Mouse (Mus musculus) kidney, postnatal 36 days (tissue): ENCODE data around the gene 4932438A13Rik.

ENCODE experiments used
- DNase-seq, 2 experiments: peaks; one replicate each; pipeline ENCODE4 v3.0.0; 2021 to 2022; ENCODE audit warnings: mixed read lengths in 2 of 2

The 4932438A13Rik gene

DNA sequence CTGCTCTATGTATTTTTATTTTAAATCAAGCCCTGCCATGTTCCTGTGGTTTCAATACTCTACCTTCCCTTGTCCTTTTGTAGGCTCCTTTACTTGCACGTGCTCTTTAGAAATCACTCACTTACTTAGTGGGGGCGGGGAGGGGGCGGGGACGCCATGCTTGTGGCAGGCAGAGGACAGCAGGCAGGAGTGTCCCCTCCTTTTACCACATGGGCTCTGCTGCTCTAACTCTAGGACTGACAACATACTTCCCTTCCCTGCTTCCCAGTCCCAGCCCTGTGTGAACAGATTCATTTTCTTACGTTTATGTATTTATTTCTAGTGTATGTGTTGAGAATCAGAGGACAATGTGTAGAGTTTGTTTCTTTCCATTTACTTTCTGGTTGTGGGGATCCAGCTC is 78.7 kb downstream of the 4932438A13Rik start:
- DNase-seq, result no peak

DNA sequence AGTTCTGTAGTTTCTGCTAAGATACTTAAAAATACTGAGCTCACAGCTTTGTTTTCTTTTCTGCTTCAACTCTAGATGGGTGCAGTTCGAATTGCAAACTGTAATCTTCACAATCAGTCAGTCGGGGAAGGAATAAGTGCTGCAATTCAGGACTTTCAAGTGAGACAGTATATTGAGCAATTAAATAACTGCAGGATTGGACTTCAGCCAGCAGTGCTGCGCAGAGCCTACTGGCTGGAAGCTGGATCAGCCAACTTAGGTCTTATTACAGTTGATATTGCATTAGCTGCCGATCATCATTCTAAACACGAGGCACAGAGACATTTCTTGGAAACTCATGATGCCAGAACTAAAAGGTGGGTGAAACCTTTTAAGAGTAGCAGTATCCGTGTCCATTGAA is 79.2 kb downstream of the 4932438A13Rik start:
- DNase-seq, result no peak

GRCm38 (mm10) chr3:36943706-36944105 is 80.8 kb downstream of the 4932438A13Rik start:
- no peak for DNase-seq

DNA sequence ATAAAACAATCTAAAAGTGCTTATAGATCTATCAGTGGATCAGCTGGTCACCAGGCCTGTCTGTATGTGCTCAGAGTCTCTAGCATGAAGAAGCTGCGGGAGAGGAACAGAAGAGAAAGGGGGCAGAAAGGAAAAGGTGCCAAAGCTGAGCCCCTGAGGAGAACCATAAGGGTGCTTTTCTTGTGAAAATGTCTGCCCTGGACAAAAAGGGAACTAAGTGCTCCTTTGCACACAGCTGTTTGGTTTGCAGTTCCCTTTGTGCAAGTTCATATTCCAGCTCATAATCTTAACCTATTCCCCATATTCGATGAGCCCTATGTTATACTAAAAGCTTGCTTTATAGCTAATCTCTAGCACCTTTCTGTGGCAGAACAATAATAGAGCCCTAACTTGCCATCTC is 175.1 kb downstream of the 4932438A13Rik start:
- DNase-seq, result no peak

DNA sequence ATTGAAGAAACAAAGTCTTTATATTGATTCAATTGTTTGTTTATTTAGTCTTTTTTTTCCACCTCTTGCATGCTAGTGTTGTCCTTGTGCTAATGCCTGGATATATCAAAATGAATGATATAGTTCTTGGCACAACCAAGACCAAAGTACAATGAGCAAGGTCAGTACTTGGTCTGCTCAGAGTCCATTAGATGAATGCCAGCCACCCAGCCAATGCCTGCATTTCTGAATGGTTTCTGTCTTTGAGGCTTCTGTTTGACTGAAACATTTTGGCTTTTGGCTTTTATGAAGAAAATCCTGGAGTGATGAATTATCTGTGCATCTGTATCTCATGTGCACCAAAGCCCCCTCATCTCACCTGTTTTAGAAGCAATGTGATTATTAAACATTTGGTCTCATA is 176.9 kb downstream of the 4932438A13Rik start:
- peak; percentile 52 to 63 for DNase-seq

GRCm38 (mm10) chr3:37051491-37051890 is 188.6 kb downstream of the 4932438A13Rik start:
- no peak for DNase-seq

GRCm38 (mm10) chr3:37063406-37063805 is 200.5 kb downstream of the 4932438A13Rik start, which contains the start of gene Adad1:
Gene Adad1 (plus strand): TSS chr3:37063527.
- peak in 1 of 2 experiments; percentile 5 for DNase-seq

GRCm38 (mm10) chr3:37073211-37073610 is 210.3 kb downstream of the 4932438A13Rik start:
- peak; percentile 73 to 81 for DNase-seq

DNA sequence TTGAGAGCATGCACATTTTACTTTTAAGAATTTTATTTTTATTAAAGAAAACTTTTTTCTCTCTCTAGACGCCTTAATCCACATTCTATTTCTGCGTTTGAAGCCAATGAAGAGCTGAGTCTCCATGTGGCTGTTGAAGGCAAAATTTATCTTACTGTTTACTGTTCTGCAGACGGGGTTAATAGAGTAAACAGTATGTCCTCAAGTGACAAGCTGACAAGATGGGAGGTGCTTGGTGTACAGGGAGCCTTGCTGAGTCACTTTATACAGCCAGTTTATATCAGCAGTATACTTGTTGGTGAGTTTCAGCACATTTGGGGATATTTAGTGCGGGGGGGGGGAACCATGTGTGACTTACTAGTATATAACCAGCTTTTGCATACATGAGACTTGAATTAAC is 222.0 kb downstream of the 4932438A13Rik start:
- DNase-seq, result no peak

GRCm38 (mm10) chr3:37090721-37091120 is 227.8 kb downstream of the 4932438A13Rik start:
- DNase-seq, result no peak
